Mouse (Mus musculus) C2C12 (cell line): Measurements from ENCODE around the gene Zyg11b.

Experiments
- CEBPB ChIP-seq: IDR thresholded peaks from one replicate; pipeline ENCODE4 v1.6.1; 2011; ENCODE audit warnings: low read depth, mild to moderate bottlenecking, control low read depth, moderate library complexity
- CTCF ChIP-seq: IDR thresholded peaks from one replicate; pipeline ENCODE4 v1.5.1; 2011; ENCODE audit not compliant: control insufficient read depth, insufficient read depth, insufficient read length
- MYOD1 ChIP-seq: IDR thresholded peaks from one replicate; pipeline ENCODE4 v1.6.1; 2011; ENCODE audit warnings: low read depth; ENCODE audit not compliant: control insufficient read depth, insufficient read length
- USF1 ChIP-seq: IDR thresholded peaks from one replicate; pipeline ENCODE4 v1.6.1; 2011; ENCODE audit warnings: low read depth, mild to moderate bottlenecking, control low read depth, moderate library complexity

DNA sequence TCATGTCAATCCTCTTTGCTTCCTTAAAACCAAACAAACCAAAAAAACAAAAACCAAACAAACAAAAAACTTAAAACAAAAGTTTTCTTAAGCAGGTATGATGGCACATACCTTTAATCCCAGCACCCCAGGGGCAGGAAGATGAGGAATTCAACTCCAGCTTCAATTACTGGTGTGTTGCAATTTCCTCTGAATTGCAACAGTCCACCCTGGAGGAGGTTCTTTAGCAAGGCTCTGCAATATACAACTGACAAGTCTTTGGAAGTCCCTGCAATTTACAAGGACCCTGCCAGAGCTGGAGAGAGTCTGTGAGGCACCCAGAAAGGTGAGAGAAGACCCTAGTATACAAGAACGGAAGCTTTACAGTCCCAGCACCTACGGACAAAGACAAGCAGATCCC, 87.9 kb downstream of the Zyg11b start:
- TF ChIP-seq USF1 (no peak), MYOD1 (no peak), CTCF (no peak), CEBPB (no peak)
